Mouse (Mus musculus) macrophage (primary cell): Measurements from ENCODE around the gene Chmp2b. TPM values are rescaled to one million over a fixed set of nuclear protein-coding genes. Genes with fewer than 3 reads are reported as not detected.

ENCODE experiments used
- polyA plus RNA-seq: library from polyadenylated mRNA; stranded (reverse); fragments of 250-400 nt; gene quantifications from 3 replicates; pipeline ENCODE4 v1.2.4, GENCODE M21; 2018; ENCODE audit warnings: inconsistent platforms

Chmp2b gene
- polyA plus RNA-seq, 1 experiment from 2014 or later = 70.3 TPM

Other genes starting within 250 kb of the Chmp2b start
- not detected in 3 replicates for gene Pou1f1, start 42.2 kb downstream of the Chmp2b start, polyA plus RNA-seq